Mouse (Mus musculus) megakaryocyte, embryonic 14.5 days (primary cell): ENCODE data around the gene Nosip.

Experiments
- FLI1 ChIP-seq: IDR thresholded peaks from 2 replicates; pipeline ENCODE4 v1.6.1; 2012; ENCODE audit warnings: low read length, inconsistent platforms, mixed read lengths
- GATA1 ChIP-seq: IDR thresholded peaks from 3 replicates; pipeline ENCODE4 v1.6.1; 2012; ENCODE audit warnings: mixed read lengths, low read length, inconsistent platforms, borderline replicate concordance

DNA sequence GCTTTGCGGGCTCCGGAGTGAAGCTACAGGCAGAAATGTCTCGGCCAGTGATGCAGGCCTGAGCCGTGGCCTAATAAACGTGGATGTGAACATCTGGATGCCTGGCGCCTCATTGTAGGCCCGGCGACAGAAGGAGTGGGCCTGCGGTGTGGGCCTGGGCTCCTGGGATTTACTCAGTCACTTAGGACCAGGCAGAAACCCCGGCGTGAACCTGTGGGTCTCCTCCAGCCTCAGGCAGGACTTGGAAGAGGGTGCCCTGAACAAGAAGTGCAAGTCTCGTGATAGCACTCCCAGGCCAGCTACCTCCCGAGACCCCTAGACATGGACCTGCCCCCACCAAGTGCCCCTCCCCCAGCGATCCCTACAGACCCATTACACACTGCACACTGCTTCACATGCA lies 15.1 kb downstream of the Nosip start:
- no peak for TF ChIP-seq GATA1
- no peak for TF ChIP-seq FLI1
